Mouse (Mus musculus) limb, embryonic 11.5 days (tissue): ENCODE data around the gene C130050O18Rik. TPM values are rescaled to one million over a fixed set of nuclear protein-coding genes. Genes with fewer than 3 reads are reported as not detected.
A peak's percentile ranks its signal among the peaks of the same experiment; 100 is the strongest.

Experiments
- ATAC-seq: fragments of 200-750 bp; cut with Nextera tagmentation; 2 replicates; pipeline ENCODE4 v1.8.0; 2017; ENCODE audit warnings: low read depth; ENCODE audit not compliant: insufficient number of reproducible peaks, low FRiP score, low TSS enrichment
- DNase-seq: peaks from one replicate; pipeline ENCODE4 v3.0.0-alpha.2; 2015; ENCODE audit warnings: low spot score
- H3K27ac ChIP-seq: fragments of 300-500 bp; sonication (generic); replicated peaks from 2 replicates; pipeline ENCODE4 v1.5.1; 2014; ENCODE audit warnings: low read depth, mild to moderate bottlenecking, low read length
- H3K27me3 ChIP-seq: fragments of 300-500 bp; sonication (generic); 2 replicates; pipeline ENCODE4 v1.6.1; 2014; ENCODE audit warnings: mild to moderate bottlenecking, low read length, mixed read lengths; ENCODE audit not compliant: control insufficient read depth, insufficient read depth
- H3K36me3 ChIP-seq: fragments of 300-500 bp; sonication (generic); 2 replicates; pipeline ENCODE4 v1.6.1; 2014; ENCODE audit warnings: mild to moderate bottlenecking, low read length, moderate library complexity, mixed read lengths; ENCODE audit not compliant: control insufficient read depth, insufficient read depth
- H3K4me1 ChIP-seq: fragments of 300-500 bp; sonication (generic); 2 replicates; pipeline ENCODE4 v1.6.1; 2014; ENCODE audit warnings: low read length, mixed read lengths; ENCODE audit not compliant: control insufficient read depth, insufficient read depth
- H3K4me2 ChIP-seq: fragments of 300-500 bp; sonication (generic); 2 replicates; pipeline ENCODE4 v1.6.1; 2014; ENCODE audit warnings: low read depth, mild to moderate bottlenecking, moderate library complexity; ENCODE audit not compliant: severe bottlenecking
- H3K4me3 ChIP-seq: fragments of 300-500 bp; sonication (generic); 2 replicates; pipeline ENCODE4 v1.5.1; 2014; ENCODE audit warnings: low read depth, low read length
- H3K9ac ChIP-seq: fragments of 300-500 bp; sonication (generic); 2 replicates; pipeline ENCODE4 v1.6.1; 2014; ENCODE audit warnings: mild to moderate bottlenecking, low read length
- H3K9me3 ChIP-seq: fragments of 300-500 bp; sonication (generic); 2 replicates; pipeline ENCODE4 v1.6.1; 2016; ENCODE audit warnings: low read length; ENCODE audit not compliant: control insufficient read depth
- WGBS: fragments of 180-500 bp; shearing (Covaris S2); extraction: QIAGEN DNeasy Blood & Tissue Kit; methylation state at CpG from one replicate; pipeline ENCODE4 v1.1.7; 2014; 5-methylcytosine and 5-hydroxymethylcytosine counted together
- polyA plus RNA-seq: library from polyadenylated mRNA; unstranded; fragments of >200 nt; fragmentation: Nextera tagmentation; extraction: Ambion mirVana; gene quantifications from 2 replicates; pipeline ENCODE4 v1.2.1, GENCODE M21; 2014

C130050O18Rik gene
- polyA plus RNA-seq, 1 experiment from 2014 or later = 0.89 TPM

DNA sequence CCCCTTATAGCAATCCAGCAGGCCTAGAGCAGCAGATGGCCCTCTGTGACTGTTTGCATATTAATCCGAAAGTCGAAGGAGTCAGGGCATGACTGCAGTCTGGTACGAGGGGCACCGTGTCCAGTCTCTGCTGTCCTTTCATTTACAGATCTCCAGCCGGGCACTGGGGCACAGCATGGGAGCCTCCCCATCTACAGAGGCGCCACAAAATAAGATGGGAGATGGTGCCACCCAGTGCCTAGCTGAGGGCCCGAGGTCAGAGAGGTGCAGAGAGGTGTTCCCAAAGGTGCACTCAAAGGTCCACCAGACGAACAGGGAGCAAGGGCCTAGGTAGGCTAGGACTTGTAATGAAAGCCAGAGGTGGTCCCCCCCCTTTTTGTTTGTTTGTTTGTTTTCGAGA, 21.8 kb upstream of the C130050O18Rik start:
- no peak overlapping the region for H3K27ac ChIP-seq
- no peak overlapping the region for H3K4me2 ChIP-seq
- no peak overlapping the region for H3K4me3 ChIP-seq
- no peaks in the 10 kb centered on the region for H3K9me3 ChIP-seq
- H3K27me3 ChIP-seq = no peaks in the 10 kb centered on the region
- DNase-seq (no peak), ATAC-seq (no peak)
- 88% methylated on average over 9 of the region's 9 CpGs for WGBS
- peaks cover 19% of the 10 kb centered on the region for H3K4me1 ChIP-seq
- H3K36me3 ChIP-seq = no peaks in the 10 kb centered on the region
- H3K9ac ChIP-seq = no peak overlapping the region

DNA sequence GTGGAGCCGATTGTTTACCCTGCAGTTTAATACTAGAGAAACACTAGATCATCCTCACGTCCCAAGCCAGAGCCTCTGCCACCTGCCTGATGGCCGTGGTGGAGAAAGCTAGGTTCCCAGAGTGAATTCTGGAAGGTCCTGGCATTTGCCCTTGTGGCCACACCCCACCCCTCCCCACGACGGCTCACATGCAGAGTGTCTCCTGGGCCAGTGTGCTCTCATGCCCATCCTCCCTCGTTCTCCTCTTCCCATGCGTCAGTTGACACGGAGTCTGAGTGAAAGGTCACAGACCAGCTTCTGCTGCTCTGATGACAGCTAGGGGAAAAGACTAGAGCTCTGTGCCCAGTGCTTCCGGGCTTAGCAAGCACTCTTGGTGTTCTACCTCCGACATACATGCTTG, 20.5 kb upstream of the C130050O18Rik start:
- no peak for ATAC-seq
- 73% methylated on average over 10 of the region's 10 CpGs for WGBS
- H3K9ac ChIP-seq = no peak overlapping the region

DNA sequence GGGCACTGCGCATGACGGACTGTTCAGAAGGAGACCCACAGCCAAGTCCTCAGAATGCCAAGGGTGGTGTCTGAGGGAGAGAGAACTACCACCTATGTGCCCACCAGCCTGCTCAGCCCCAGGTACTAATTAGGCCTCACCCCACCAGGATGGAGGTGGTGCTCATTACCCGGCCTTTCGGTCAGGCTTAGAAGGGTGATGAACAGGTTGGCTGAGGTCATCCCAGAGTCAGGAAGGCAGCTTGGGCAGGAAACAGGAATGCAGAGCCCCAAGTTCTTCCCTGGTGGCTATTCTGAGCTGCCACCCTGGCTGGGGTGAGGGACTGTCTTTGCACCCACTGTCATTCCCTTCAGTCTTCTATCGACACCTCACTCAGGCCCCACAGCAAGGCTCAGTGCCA, 19.0 kb upstream of the C130050O18Rik start:
- Histone ChIP-seq H3K27me3 (no peaks in the 10 kb centered on the region), H3K4me1 (peaks cover 32% of the 10 kb centered on the region), H3K4me2 (no peak overlapping the region), H3K4me3 (no peak overlapping the region), H3K9me3 (no peaks in the 10 kb centered on the region), H3K36me3 (no peaks in the 10 kb centered on the region), H3K27ac (no peak overlapping the region), H3K9ac (no peak overlapping the region)
- 89% methylated on average over 5 of the region's 5 CpGs for WGBS
- no peak for ATAC-seq
- no peak for DNase-seq

More for the DNA sequence above, 20.5 kb upstream of the C130050O18Rik start:
- no peak overlapping the region for H3K4me2 ChIP-seq
- H3K27ac ChIP-seq = no peak overlapping the region
- no peaks in the 10 kb centered on the region for H3K36me3 ChIP-seq
- DNase-seq = no peak
- no peaks in the 10 kb centered on the region for H3K27me3 ChIP-seq
- no peak overlapping the region for H3K4me3 ChIP-seq
- peaks cover 25% of the 10 kb centered on the region for H3K4me1 ChIP-seq
- H3K9me3 ChIP-seq = no peaks in the 10 kb centered on the region

DNA sequence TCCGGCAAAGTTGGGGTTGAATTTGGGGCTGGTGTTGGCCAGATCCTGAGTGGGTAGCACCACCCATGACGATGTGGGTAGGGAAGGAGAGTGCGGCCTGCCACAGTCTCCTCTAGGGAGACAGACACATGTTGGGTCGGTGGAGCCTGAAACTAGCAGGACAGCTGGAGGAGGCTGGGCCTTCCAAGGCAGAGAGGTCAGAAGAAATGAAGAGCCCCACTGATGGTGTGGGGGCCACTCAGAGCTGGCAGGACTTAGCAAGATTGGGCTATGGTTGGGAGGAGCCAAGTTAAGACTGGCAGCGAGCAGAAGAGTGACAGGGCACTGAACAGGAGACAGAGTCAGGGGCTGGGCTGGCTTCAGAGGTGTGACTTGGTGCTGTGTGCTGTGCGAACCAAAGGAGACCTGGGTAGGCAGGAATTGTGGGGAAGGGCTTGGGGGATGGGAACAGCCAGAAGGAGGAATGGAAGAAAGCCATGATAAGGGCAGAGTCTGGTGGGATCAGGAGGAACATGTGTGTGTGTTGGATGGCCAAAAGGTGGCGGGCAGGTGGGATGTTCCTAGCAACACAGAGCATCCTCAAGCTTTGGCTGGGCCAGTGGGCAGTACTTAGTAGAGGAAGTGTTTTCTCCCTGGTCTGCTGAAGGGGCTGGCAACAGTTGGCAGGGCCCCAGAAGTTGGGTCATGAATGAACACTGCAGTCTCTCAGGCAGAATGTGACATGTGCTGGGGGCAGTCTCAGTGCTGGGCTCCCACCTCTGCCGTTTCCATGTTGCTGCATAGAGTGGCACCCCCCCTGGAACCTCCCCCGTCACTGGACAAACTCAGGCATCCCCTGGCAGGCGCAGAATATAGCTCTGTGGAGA, 17.5 kb upstream of the C130050O18Rik start:
- H3K27me3 ChIP-seq = no peaks in the 10 kb centered on the region
- no peak for DNase-seq
- ATAC-seq = peak; percentile 32

DNA sequence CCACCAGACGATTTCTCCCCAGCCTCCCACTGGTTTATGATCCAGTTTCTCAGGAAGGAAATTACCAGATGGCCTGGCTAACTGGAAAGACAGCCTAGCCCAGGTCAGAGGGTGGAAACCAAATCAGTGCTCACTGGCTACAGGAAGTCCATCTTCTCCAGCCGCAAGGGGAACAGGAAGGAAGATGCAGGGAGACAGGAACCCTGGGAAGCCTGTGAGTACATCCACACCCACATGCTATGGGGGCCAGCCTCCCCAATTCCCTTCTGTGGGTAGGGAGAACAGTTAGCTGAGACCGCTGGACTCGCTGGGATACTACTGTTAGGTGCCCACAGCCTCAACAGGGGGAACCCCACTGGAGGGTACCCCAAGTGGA, 16.9 kb upstream of the C130050O18Rik start:
- H3K4me3 ChIP-seq = no peak overlapping the region
- WGBS = 43% methylated on average over 4 of the region's 4 CpGs
- ATAC-seq = no peak

More for the DNA sequence above, 17.5 kb upstream of the C130050O18Rik start:
- 60% methylated on average over 10 of the region's 10 CpGs for WGBS
- no peaks in the 10 kb centered on the region for H3K9me3 ChIP-seq
- no peaks in the 10 kb centered on the region for H3K36me3 ChIP-seq
- H3K9ac ChIP-seq = no peak overlapping the region
- peaks cover 32% of the 10 kb centered on the region for H3K4me1 ChIP-seq
- H3K4me2 ChIP-seq = 0 out of 2 replicates have a peak overlapping the region, but pooled peaks have one; percentile 15
- H3K4me3 ChIP-seq = no peak overlapping the region
- peak overlapping the region; percentile 86 for H3K27ac ChIP-seq

DNA sequence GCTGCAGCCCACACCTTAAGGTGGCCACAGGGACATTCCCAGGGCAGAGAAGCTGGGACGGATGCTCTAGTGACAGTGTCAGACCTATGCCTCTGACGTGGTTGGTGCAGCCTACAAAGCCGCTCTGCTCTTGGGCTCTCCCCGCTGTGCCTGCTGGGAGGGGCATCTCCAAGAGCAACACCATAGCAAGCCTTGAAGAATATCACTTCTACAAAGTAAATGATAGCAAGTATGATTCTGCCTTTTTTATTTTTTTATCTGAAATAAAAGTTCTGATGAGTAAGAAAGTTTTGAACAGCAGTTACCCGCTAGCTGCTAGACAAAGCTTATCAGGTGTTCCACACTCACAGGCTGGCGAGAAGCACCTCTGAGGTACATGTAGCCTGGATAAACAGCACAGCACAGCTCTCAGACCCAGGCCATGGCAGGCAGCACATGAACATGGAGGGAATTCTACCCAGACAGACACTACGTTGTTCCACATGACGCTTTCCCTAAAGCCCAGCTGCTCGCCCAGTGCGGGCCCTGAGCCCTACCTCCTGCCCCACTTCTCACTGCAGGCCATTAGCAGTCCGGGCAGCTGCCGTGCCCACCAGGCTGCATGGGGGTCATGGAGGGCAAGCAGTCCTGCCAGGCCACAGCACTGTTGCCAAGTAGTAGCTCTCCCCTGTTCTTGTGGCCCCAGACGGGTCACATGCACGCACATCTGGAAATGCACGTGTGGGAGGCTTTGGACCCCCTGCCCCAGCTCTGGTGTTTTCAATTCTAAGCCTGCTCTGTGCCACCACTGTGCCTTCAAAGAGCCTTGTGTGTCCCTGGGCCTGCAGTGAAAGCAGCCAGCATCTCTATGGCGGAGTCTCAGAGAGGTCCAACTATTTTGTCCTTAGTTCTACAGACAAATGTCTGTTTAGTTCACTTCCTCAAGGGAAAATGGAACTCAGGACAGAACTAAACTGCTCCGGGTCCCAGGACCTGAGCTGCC, 16.1 kb upstream of the C130050O18Rik start:
- Histone ChIP-seq H3K9ac (no peak overlapping the region; the same call in 1 of the 2 replicates), H3K4me2 (no peak overlapping the region), H3K4me3 (no peak overlapping the region), H3K4me1 (peaks cover 32% of the 10 kb centered on the region), H3K27ac (peak overlapping the region; percentile 86), H3K27me3 (no peaks in the 10 kb centered on the region), H3K36me3 (no peaks in the 10 kb centered on the region; the same call in 1 of the 2 replicates), H3K9me3 (no peaks in the 10 kb centered on the region)
- peak; percentile 44 for DNase-seq
- 59% methylated on average over 17 of the region's 17 CpGs for WGBS
- ATAC-seq = peak; percentile 14; the same call in 1 of the 2 replicates

More for the DNA sequence above, 16.9 kb upstream of the C130050O18Rik start:
- DNase-seq = peak; percentile 48
- 0 out of 2 replicates have a peak overlapping the region, but pooled peaks have one; percentile 15 for H3K4me2 ChIP-seq
- H3K9me3 ChIP-seq = no peaks in the 10 kb centered on the region
- H3K27ac ChIP-seq = peak overlapping the region; percentile 86
- no peaks in the 10 kb centered on the region for H3K27me3 ChIP-seq
- H3K4me1 ChIP-seq = peaks cover 32% of the 10 kb centered on the region
- H3K9ac ChIP-seq = no peak overlapping the region
- no peaks in the 10 kb centered on the region; the same call in 1 of the 2 replicates for H3K36me3 ChIP-seq

DNA sequence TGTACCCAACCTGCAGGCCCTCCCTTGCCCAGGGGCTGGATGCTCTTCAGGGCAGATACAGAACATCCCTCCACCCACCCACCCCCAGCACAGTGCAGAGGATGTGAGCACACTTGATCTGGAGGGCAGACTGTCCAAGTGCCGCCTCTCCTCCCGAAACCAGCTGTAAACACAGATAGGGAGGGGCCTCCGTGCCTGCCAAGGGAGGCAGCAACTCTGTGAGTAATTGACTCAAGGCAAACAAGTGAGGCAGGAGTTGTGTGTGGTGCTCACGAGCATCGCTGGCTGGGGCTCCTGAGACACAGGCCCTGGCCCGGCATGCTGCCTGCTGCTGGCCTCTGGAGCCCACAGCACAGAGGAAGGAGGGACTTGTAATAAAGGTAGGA, 15.4 kb upstream of the C130050O18Rik start:
- ATAC-seq (no peak), DNase-seq (peak; percentile 55)
- Histone ChIP-seq H3K4me2 (no peak overlapping the region), H3K27me3 (no peaks in the 10 kb centered on the region), H3K4me3 (no peak overlapping the region), H3K4me1 (peaks cover 32% of the 10 kb centered on the region), H3K27ac (peak overlapping the region; percentile 86), H3K9ac (no peak overlapping the region), H3K9me3 (no peaks in the 10 kb centered on the region), H3K36me3 (no peaks in the 10 kb centered on the region; the same call in 1 of the 2 replicates)
- WGBS = 8% methylated on average over 6 of the region's 6 CpGs
